Mouse (Mus musculus): Measurements from ENCODE around the gene Mlycd.

DNA sequence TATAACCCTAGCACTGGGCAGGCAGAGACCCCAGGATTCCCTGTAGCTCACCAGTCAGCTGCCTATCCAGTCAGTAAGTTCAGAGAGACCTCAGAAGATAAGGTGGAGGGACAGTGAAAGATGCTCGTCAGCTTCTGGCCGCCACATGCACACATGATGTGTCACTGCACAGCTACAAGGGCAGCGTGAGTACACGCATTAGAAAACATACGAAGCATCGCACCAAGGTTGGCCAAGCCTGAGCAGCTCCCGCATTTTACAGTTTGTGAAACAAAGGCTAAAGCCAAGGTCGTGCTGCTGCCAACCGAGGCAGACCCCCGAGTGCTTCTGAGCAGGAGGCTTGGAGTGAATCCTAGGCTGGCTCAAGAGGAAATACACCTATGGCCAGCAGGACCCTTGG, 18.9 kb downstream of the Mlycd start:
- TF ChIP-seq POLR2A (IDR thresholded peaks at IDR 0.05; ENCODE audit: borderline replicate concordance, control insufficient read depth, low read depth, low read length) (no peak), CTCF (IDR thresholded peaks at IDR 0.05; ENCODE audit: control insufficient read depth, insufficient read depth, low read length) (no peak)
